8 mouse cellular contexts compared by ENCODE assay signal in genomic region chr11:29173125-29173631, GRCm38 (mm10). TPM values are rescaled to one million over a fixed set of nuclear protein-coding genes. Genes with fewer than 3 reads are reported as not detected.
DNase-seq lines count a peak whose midpoint lies in the region; ATAC-seq and TF ChIP-seq lines count a peak whose summit lies in the region.

No protein-coding gene starts in this region.

- H3K4me1 ChIP-seq in ES-Bruce4 (ENCODE audit: control insufficient read depth, insufficient read depth, low read length) = no peaks in the 10 kb centered on the region
- peaks cover 7% of the 10 kb centered on the region for H3K4me1 ChIP-seq in bone marrow macrophage, adult 2 months (ENCODE audit: control insufficient read depth, insufficient read depth, low read length)
- H3K4me1 ChIP-seq in heart, embryonic 16.5 days (ENCODE audit: control insufficient read depth, insufficient read depth, low read length) = peaks cover 8% of the 10 kb centered on the region
- peaks cover 4% of the 10 kb centered on the region; the same call in 1 of the 2 replicates for H3K4me1 ChIP-seq in lung, embryonic 14.5 days (ENCODE audit: insufficient read depth)
- peaks cover 24% of the 10 kb centered on the region for H3K4me1 ChIP-seq in neural tube, embryonic 15.5 days

- no peaks in the 10 kb centered on the region for H3K36me3 ChIP-seq in ES-Bruce4 (ENCODE audit: control insufficient read depth, insufficient read depth, low read length, poor library complexity, severe bottlenecking)
- H3K36me3 ChIP-seq in heart, embryonic 16.5 days (ENCODE audit: control insufficient read depth, insufficient read depth) = no peaks in the 10 kb centered on the region
- peaks cover 2% of the 10 kb centered on the region; the same call in 1 of the 2 replicates for H3K36me3 ChIP-seq in lung, embryonic 14.5 days (ENCODE audit: insufficient read depth)
- no peaks in the 10 kb centered on the region for H3K36me3 ChIP-seq in neural tube, embryonic 15.5 days

- H3K27ac ChIP-seq in ES-Bruce4 (ENCODE audit: insufficient read depth, low read length) = peak overlapping the region; percentile 33
- peak overlapping the region; percentile 92 for H3K27ac ChIP-seq in bone marrow macrophage, adult 2 months (ENCODE audit: insufficient read depth, low read depth, low read length)
- H3K27ac ChIP-seq in heart, embryonic 16.5 days (ENCODE audit: low read length) = peak overlapping the region; percentile 95
- peak overlapping the region; percentile 98 for H3K27ac ChIP-seq in lung, embryonic 14.5 days (ENCODE audit: low read depth)
- H3K27ac ChIP-seq in neural tube, embryonic 15.5 days (replicated peaks) = peak overlapping the region; percentile 97

- H3K9ac ChIP-seq in ES-Bruce4 (ENCODE audit: low read depth, poor library complexity, severe bottlenecking) = peak overlapping the region; percentile 90
- H3K9ac ChIP-seq in heart, embryonic 16.5 days (ENCODE audit: low read length) = peak overlapping the region; percentile 99
- peak overlapping the region; percentile 99 for H3K9ac ChIP-seq in lung, embryonic 14.5 days
- H3K9ac ChIP-seq in neural tube, embryonic 15.5 days (replicated peaks) = peak overlapping the region; percentile 84

- DNase-seq in kidney, postnatal 25 days = peak; percentile 53 to 72
- DNase-seq in lung, embryonic 14.5 days = peak; percentile 86
- peak; percentile 74 for DNase-seq in thymus, postnatal 0 days (ENCODE audit: low spot score)

- H3K27me3 ChIP-seq in ES-Bruce4 (ENCODE audit: control insufficient read depth, insufficient read depth, low read length, poor library complexity, severe bottlenecking) = no peaks in the 10 kb centered on the region
- H3K27me3 ChIP-seq in heart, embryonic 16.5 days (ENCODE audit: control insufficient read depth, insufficient read depth, low read length) = no peaks in the 10 kb centered on the region
- no peaks in the 10 kb centered on the region for H3K27me3 ChIP-seq in lung, embryonic 14.5 days (ENCODE audit: insufficient read depth, low read length)
- H3K27me3 ChIP-seq in neural tube, embryonic 15.5 days (replicated peaks) = no peaks in the 10 kb centered on the region

- TF ChIP-seq EP300 in ES-Bruce4 (IDR thresholded peaks at IDR 0.05; ENCODE audit: insufficient read depth, low read depth, low read length) = no peak

- TF ChIP-seq CTCF in ES-Bruce4 (IDR thresholded peaks at IDR 0.05; ENCODE audit: low read depth, low read length) = peak; percentile 3
- no peak for TF ChIP-seq CTCF in bone marrow macrophage, adult 2 months (IDR thresholded peaks at IDR 0.05; ENCODE audit: low read depth, low read length)
- peak; percentile 71 for TF ChIP-seq CTCF in lung, embryonic 14.5 days (IDR thresholded peaks at IDR 0.05; ENCODE audit: low read depth)

- H3K9me3 ChIP-seq in ES-Bruce4 (replicated peaks; ENCODE audit: control insufficient read depth, insufficient read depth, low read length, poor library complexity, severe bottlenecking) = peaks cover 7% of the 10 kb centered on the region
- H3K9me3 ChIP-seq in heart, embryonic 16.5 days (replicated peaks; ENCODE audit: control insufficient read depth, low read length) = no peaks in the 10 kb centered on the region
- H3K9me3 ChIP-seq in lung, embryonic 14.5 days (ENCODE audit: low read depth, low read length) = no peaks in the 10 kb centered on the region
- no peaks in the 10 kb centered on the region for H3K9me3 ChIP-seq in neural tube, embryonic 15.5 days (replicated peaks)

- TF ChIP-seq POLR2A in ES-Bruce4 (IDR thresholded peaks at IDR 0.05; ENCODE audit: insufficient read depth, low read length) = no peak
- TF ChIP-seq POLR2A in bone marrow macrophage, adult 2 months (IDR thresholded peaks at IDR 0.05; ENCODE audit: borderline replicate concordance, low read depth, low read length) = no peak

- peak; percentile 68 for ATAC-seq in erythroid progenitor cell, adult 5-6 weeks (replicated peaks; ENCODE audit: low FRiP score, poor library complexity, severe bottlenecking)
- ATAC-seq in heart, embryonic 16.5 days (replicated peaks; ENCODE audit: extremely low read depth, insufficient read depth, low FRiP score) = peak; percentile 72
- ATAC-seq in lung, embryonic 14.5 days (ENCODE audit: insufficient read depth) = peak; percentile 73
- peak; percentile 74 for ATAC-seq in neural tube, embryonic 15.5 days (ENCODE audit: low FRiP score)

- WGBS in heart, embryonic 16.5 days = under 1% methylated on average over 38 of the region's 38 CpGs
- under 1% methylated on average over 38 of the region's 38 CpGs for WGBS in lung, embryonic 14.5 days
- WGBS in neural tube, embryonic 15.5 days = 0% methylated on average over 38 of the region's 38 CpGs

- peak overlapping the region; percentile 96 for H3K4me3 ChIP-seq in ES-Bruce4 (ENCODE audit: low read depth, low read length)
- H3K4me3 ChIP-seq in bone marrow macrophage, adult 2 months (ENCODE audit: insufficient read depth, low read length) = peak overlapping the region; percentile 85
- peak overlapping the region; percentile 100 for H3K4me3 ChIP-seq in heart, embryonic 16.5 days (ENCODE audit: low read length)
- H3K4me3 ChIP-seq in lung, embryonic 14.5 days (ENCODE audit: low read depth, low read length) = peak overlapping the region; percentile 96
- H3K4me3 ChIP-seq in neural tube, embryonic 15.5 days (replicated peaks) = peak overlapping the region; percentile 68

- peak overlapping the region; percentile 92 for H3K4me2 ChIP-seq in heart, embryonic 16.5 days (ENCODE audit: low read depth, low read length)
- H3K4me2 ChIP-seq in lung, embryonic 14.5 days = peak overlapping the region; percentile 87
- H3K4me2 ChIP-seq in neural tube, embryonic 15.5 days = peak overlapping the region; percentile 74

RNA-seq across cellular contexts. Expression of gene Ppp4r3b, which starts 0.5 kb away (rescaled TPM):
- polyA plus RNA-seq in ES-Bruce4 (2011; ENCODE audit: insufficient read depth, insufficient read length, low read depth, missing spikeins) = 44.3 and 51.8 TPM in 2 replicates
- 42.5 and 49.7 TPM in 2 replicates for polyA plus RNA-seq in bone marrow macrophage, adult 2 months (2012; ENCODE audit: insufficient read depth, insufficient read length, missing spikeins)
- 44.4 and 103 TPM in 2 replicates for total RNA-seq in erythroid progenitor cell, adult 5-6 weeks (2015; ENCODE audit: low replicate concordance)
- total RNA-seq in erythroid progenitor cell, adult 5-6 weeks (2017; ENCODE audit: low replicate concordance) = 96.8 and 108 TPM in 2 replicates
- polyA plus RNA-seq in heart, embryonic 16.5 days (2015; fragmentation: Nextera tagmentation; extraction: Ambion mirVana) = 42.7 and 46.9 TPM in 2 replicates
- 80.7 and 84.6 TPM in 2 replicates for polyA plus RNA-seq in lung, embryonic 14.5 days (2014; fragmentation: Nextera tagmentation; extraction: Ambion mirVana)
- 58.7 and 71.8 TPM in 2 replicates for polyA plus RNA-seq in neural tube, embryonic 15.5 days (2015; fragmentation: Nextera tagmentation; extraction: Ambion mirVana)
- polyA plus RNA-seq in thymus, postnatal 0 days (2015; fragmentation: Nextera tagmentation; extraction: Ambion mirVana) = 115 and 124 TPM in 2 replicates

RNA-seq across cellular contexts. Expression of gene Pnpt1, which starts 42.6 kb away (rescaled TPM):
- 72.3 and 76.5 TPM in 2 replicates for polyA plus RNA-seq in ES-Bruce4 (2011; ENCODE audit: insufficient read depth, insufficient read length, low read depth, missing spikeins)
- polyA plus RNA-seq in bone marrow macrophage, adult 2 months (2012; ENCODE audit: insufficient read depth, insufficient read length, missing spikeins) = 22.5 and 24.9 TPM in 2 replicates
- 24.9 and 42.3 TPM in 2 replicates for total RNA-seq in erythroid progenitor cell, adult 5-6 weeks (2015; ENCODE audit: low replicate concordance)
- 26.3 and 35.0 TPM in 2 replicates for total RNA-seq in erythroid progenitor cell, adult 5-6 weeks (2017; ENCODE audit: low replicate concordance)
- 36.1 and 41.1 TPM in 2 replicates for polyA plus RNA-seq in heart, embryonic 16.5 days (2015; fragmentation: Nextera tagmentation; extraction: Ambion mirVana)
- polyA plus RNA-seq in lung, embryonic 14.5 days (2014; fragmentation: Nextera tagmentation; extraction: Ambion mirVana) = 42.0 and 43.2 TPM in 2 replicates
- polyA plus RNA-seq in neural tube, embryonic 15.5 days (2015; fragmentation: Nextera tagmentation; extraction: Ambion mirVana) = 26.1 and 32.1 TPM in 2 replicates
- polyA plus RNA-seq in thymus, postnatal 0 days (2015; fragmentation: Nextera tagmentation; extraction: Ambion mirVana) = 36.7 and 39.8 TPM in 2 replicates

Comparison
In these comparisons a context has a peak if more than half of its experiments do, and no peak if none do; other contexts are left out.
1. Peak in every context shown above with its lines: DNase-seq, ATAC-seq, H3K4me3 ChIP-seq and H3K27ac ChIP-seq.
2. H3K27ac ChIP-seq: peak in every context shown above with its lines; median percentile 98 in lung, embryonic 14.5 days; 97 in neural tube, embryonic 15.5 days; 95 in heart, embryonic 16.5 days; 92 in bone marrow macrophage, adult 2 months; 33 in ES-Bruce4.